Mouse (Mus musculus) retina, postnatal 1 day (tissue): Measurements from ENCODE around the gene Rhebl1.

Experiments used
- DNase-seq: peaks from one replicate; pipeline ENCODE4 v3.0.0-alpha.2; 2012

Gene Rhebl1

GRCm38 (mm10) chr15:98871070-98871915 lies 23.0 kb downstream of the Rhebl1 start, which contains the start of gene Kmt2d:
Gene Kmt2d, minus strand, starts transcription at chr15:98871204.
- DNase-seq: no peak

- DNase-seq: peak; percentile 51
These were observed 23.9 kb downstream of the Rhebl1 start for GRCm38 (mm10) chr15:98870179-98871069.

GRCm38 (mm10) chr15:98869342-98870178 lies 24.8 kb downstream of the Rhebl1 start:
- DNase-seq: no peak

GRCm38 (mm10) chr15:98868346-98869063 lies 25.8 kb downstream of the Rhebl1 start:
- no peak for DNase-seq

- peak; percentile 49 for DNase-seq
These were observed 27.0 kb downstream of the Rhebl1 start for GRCm38 (mm10) chr15:98867321-98867720.

GRCm38 (mm10) chr15:98866501-98866900 lies 27.8 kb downstream of the Rhebl1 start:
- DNase-seq: no peak

- no peak for DNase-seq
These were observed 28.6 kb downstream of the Rhebl1 start for GRCm38 (mm10) chr15:98865771-98866170.

GRCm38 (mm10) chr15:98864951-98865350 lies 29.4 kb downstream of the Rhebl1 start:
- DNase-seq: no peak

- no peak for DNase-seq
These were observed 30.8 kb downstream of the Rhebl1 start for GRCm38 (mm10) chr15:98863451-98863958.

GRCm38 (mm10) chr15:98861701-98862410 lies 32.5 kb downstream of the Rhebl1 start:
- no peak for DNase-seq

- no peak for DNase-seq
These were observed 33.4 kb downstream of the Rhebl1 start for GRCm38 (mm10) chr15:98860921-98861320.

- DNase-seq: no peak
These were observed 34.9 kb downstream of the Rhebl1 start for GRCm38 (mm10) chr15:98859319-98860043.

- no peak for DNase-seq
These were observed 40.1 kb downstream of the Rhebl1 start for GRCm38 (mm10) chr15:98854214-98854613.

- no peak for DNase-seq
These were observed 41.0 kb downstream of the Rhebl1 start for GRCm38 (mm10) chr15:98853161-98853937.

GRCm38 (mm10) chr15:98852733-98853132 lies 41.6 kb downstream of the Rhebl1 start:
- no peak for DNase-seq

- DNase-seq: no peak
These were observed 42.3 kb downstream of the Rhebl1 start for GRCm38 (mm10) chr15:98852071-98852470.

- DNase-seq: no peak
These were observed 43.0 kb downstream of the Rhebl1 start for GRCm38 (mm10) chr15:98851229-98851818.

GRCm38 (mm10) chr15:98850668-98851067 lies 43.7 kb downstream of the Rhebl1 start:
- no peak for DNase-seq

- DNase-seq: no peak
These were observed 44.3 kb downstream of the Rhebl1 start for GRCm38 (mm10) chr15:98849956-98850600.
